Mouse (Mus musculus) cerebellum, postnatal 4 days (tissue): ENCODE results near the gene Rab3ip.

Experiments used
- DNase-seq, 2 experiments: peaks; one replicate each; pipeline ENCODE4 v3.0.0; 2022; ENCODE audit warnings: low spot score in 2 of 2, mixed read lengths in 1 of 2

Rab3ip gene

DNA sequence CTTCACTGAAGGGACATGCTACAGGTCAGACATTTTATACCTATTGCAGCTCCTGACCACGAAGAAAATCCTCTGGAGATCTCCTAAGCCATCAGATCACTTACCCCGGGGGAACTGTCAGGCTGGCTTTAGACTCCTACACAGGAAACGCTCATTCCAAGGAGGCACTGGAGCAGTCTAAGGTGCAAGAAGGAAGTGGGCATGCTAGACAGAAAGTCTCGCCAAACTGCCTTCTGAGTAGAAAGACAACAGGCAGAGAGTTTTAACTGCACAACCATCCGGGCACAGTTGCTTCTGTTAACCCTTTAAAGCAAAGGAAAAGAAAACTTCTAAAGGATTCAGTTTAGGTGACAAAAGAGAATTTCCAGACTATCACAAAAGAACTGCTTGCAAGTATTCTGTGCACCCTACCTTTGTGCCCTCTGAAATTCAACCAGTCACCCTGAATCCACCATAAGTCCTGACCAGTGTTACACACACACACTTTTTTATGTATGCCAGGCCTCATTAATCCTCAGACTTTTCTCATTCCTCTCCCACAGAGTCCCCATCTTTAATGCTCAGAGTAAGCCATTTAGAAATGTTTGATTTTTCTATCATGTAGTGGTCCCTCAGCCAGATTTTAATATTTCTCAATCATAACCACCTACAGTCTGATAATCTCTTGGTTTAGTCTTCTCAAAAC is 7.4 kb upstream of the Rab3ip start:
- DNase-seq, result no peak

DNA sequence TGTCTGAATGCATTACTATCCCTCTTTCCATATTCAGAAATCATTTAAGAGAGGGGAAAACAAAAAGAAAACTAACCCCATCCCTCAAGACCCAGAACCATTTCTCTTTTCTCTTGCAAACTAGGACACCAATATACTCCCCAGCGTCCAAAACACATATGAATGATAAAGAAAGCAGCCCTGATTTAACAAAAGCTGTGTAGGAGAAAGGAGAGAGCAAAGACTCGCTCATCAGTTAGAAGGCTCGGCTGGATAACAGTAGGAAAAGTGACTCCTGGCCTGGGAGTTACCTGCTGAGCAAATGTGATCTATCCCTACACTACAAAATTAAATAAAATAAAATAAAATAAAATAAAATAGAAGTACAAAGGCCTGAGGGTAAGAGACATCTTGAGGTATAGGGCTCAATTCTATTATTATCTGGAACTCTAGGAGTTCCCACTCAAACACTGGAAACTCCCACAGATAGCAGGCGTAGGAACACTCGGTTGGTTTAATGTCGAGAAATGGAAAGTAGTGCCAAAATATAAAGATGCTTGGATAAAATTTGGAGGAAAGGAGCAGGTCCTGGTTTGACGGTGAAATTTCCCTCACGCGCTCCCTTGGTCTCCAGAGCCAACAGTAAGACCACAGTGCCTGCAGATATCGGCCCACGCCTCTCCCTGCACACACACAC is 6.1 kb upstream of the Rab3ip start:
- DNase-seq, result no peak

DNA sequence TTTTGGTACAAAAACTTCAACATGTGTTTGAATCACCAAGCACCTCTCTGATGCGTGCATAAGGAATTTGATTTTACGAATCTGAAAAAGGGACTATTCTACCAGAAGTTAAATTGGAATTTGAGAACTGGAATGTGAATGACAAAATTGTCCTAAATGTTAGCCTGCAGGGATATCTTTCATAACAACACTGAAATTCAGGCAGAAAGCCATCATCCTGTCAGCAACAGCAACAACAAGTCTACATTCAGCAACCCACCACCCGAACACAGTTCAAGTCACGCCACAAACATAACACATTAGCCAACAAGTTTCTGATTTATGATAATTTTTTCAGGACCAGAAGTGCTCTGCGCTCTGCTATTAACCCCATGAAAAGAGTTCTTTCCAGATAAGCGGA is 4.6 kb upstream of the Rab3ip start:
- DNase-seq, result no peak

DNA sequence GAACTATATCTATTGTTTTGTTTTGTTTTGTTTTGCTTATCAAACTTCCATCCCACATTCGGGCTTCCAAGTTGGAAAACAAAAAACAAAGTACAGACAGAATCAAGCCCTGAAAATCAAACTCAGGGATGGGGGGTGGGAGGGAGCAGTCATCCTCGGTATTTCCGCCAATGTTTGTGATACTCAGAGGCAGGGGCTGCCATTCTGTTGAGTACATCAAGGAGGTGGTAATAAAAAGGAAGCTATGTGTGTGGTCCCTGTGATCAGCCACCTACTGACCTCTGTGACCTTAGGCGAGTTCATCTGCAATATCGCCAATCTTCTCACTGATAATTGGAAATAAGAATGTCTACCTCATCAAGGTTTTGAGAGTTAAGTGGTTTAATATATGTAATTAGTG is 317 bp upstream of the Rab3ip start:
- no peak for DNase-seq

DNA sequence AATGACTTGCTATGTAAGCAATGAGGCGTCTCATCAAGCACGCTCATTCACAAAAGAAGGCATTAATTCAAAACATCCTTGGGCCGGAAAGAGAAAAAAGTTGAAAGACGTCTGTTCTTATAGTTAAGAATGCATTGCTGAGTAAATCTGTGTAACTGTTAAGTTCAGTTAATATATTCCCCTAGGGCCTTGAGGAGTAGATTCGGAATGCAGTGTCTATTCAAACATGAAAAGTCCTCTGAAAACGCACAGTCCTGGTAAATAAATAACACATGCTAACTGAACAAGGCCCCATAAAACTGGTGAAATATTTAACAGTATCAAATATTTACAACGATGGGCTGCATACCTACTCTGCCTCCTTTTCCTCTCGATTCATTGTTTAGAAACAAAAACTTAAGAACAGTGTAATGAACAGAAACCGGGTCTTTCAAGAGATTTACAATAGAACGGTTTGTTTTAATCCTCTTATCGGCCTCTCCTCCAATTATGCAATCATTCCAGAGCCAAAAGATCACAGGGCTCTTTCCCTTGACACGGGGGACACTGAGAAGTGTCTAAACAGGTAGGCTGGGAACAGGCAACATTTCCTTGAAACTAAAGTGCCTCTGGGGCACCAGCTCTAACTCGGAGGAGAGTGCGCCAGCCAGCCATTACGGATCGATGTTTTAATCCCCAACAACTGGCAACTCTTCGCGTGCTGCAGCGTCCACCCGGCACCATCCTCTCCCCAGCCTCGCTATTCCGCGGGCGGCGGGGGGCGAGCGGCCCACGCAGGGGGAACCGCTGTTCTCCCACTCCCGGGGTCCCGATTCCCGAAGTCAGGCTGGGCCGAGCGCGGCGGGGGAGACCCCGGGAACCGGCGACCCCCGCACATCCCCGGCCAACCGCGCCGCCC is 1.2 kb downstream of the Rab3ip start:
- peak in 1 of 2 experiments; percentile 35 for DNase-seq

DNA sequence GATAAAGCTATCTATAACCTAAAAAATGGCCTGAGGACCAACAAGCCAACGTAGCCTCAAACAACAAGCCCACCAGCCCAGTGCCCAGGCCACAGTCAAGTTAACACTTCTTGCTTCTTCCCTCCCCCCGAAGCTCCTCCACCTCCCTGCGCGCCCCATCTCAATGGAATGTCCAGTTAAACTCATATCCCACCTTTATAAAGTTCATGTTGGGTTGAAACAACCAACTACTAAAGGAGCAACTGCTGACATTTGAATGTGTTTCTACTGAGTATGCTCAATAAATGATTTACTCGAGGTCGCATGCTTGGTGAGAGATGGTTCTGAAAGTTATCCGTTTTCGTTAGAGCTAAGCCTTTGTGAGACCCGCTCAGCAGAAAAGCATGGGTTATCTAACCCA is 2.2 kb downstream of the Rab3ip start:
- no peak for DNase-seq

DNA sequence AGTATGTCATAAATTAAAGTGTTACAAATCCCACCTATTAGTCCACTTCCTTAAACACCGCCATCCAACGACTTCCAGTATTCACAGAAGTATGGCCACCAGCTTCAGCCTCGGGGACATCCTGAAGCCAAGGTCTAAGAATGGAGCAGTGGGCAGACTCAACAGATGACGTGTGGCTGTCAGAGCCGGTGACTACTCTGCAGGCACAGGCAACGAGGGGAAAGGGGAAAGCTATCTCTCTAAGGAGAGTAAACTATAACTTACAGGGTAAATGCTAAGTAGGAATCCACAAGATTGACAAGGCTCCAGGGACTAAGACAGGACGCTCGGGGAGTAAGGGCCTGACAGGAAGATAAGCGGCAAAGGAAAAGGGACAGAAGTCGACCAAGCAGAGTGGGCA is 5.6 kb downstream of the Rab3ip start:
- DNase-seq, result no peak

DNA sequence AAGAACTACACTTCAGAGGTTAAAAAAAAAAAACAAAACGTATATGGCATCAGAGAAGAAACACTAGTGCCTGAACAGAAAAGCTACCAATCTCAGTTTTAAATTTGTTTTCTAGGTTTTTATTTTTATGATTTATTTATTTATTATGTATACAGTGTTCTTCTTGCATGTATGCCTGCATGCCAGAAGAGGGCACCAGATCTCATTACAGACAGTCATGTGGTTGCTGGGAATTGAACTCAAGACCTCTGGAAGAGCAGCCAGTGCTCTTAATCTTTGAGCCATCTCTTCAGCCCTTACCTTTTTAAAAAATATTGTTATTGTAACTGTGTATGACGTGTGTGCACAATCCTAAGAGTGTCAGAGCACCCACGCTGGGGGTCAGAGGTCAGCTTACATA is 6.4 kb downstream of the Rab3ip start:
- DNase-seq, result no peak

DNA sequence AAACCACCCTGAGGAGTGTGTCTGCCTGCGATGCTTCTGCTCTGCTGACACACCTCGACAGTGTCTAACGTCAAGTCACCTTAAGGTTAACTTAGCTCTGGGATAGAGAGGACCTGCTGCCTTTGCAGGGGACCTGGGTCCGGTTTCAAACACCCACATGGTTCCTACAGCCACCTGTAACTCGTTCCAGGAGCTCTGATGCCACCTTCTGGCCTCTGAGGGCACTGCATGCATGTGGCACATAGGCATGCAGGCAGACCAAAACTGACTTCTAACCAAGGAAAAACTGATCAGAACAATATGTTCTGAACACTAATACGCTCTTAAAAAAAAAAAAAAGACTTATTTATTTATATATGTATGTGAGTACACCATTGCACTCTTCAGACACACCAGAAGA is 7.5 kb downstream of the Rab3ip start:
- peak in 1 of 2 experiments; percentile 20 for DNase-seq

DNA sequence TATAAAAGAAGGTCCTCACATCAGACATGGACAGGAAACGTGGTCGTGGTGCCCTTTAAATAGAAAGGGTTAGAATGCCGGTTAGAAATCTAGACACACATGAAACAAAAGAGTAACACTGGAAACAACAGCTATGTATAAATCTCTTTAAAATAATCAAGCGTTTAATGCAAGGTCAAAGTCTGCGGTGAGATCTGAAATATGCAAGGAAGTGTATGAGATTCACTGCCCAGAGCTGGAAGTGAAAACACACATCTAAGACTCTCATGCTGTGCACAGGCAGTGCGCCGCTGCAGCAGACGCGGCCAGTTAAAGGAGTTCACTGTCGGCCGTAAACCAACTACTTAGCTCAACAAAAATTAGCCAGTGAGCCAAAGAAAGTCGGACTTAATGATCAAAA is 15.5 kb downstream of the Rab3ip start:
- DNase-seq, result no peak

DNA sequence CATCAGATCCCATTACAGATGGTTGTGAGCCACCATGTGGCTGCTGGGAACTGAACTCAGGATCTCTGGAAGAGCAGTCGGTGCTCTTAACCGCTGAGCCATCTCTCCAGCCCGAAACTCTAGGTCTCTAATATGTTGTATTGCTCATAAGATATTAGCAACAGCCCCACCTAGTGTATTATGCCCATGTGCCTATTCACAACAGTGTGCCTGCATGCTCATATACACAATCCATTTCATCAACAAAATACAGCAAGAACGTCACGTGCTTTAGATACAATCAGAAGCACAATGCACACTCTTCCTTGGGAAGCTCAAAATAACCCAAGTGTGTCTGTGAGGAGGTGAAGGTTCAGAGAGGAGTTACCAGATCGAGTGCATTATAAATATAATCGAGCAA is 16.8 kb downstream of the Rab3ip start:
- DNase-seq, result no peak

DNA sequence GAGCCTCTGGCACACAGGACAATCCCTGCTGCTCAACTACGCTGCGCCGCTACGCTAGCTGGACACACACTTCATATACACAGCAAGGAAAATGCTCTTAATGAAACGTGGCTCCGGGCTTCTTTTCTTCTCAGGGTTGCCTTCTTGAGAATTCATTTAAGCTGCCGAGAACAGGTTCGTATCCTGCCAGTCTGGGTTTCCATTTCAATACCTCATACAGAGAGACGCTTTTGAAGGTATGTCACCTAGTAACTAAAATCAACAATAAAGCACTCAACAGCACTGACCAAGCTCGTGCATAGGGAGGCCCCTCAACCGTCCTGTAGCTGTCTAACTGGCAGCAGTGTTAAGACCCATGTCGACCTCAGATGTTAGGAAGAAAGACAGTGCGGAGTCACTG is 18.2 kb downstream of the Rab3ip start:
- no peak for DNase-seq

DNA sequence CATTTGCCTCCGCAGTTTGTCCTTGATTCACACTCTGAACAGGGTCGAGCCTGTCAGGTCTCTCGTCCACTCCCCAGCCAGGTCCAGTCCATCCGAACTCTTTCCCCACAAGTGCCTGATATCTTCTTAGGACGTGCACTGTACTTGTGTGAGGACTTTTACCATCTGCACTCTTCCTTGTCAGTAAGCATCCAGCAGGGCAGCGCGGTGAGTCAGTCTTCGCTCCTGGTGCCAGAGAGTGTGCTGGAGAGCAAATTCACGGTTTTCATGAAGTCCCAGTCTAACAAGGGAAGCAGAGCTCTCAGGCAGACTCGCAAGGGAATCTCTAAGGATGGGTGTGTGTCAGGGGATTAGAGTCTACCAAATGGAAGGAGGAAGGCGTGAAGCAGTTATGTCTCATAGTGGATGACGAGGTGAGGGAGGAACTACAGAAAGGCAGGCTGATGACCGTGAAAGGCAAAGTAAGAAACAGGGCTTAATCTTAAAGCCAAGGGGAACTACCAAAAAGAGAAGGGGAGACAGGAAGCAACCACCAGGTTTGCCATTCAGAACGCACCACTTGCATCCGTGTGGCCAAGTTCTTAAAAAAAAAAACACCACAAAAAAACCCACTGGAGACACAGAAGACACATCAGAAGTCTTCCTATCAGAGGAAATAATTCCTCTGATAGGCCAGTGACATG is 18.9 kb downstream of the Rab3ip start:
- DNase-seq, result no peak

DNA sequence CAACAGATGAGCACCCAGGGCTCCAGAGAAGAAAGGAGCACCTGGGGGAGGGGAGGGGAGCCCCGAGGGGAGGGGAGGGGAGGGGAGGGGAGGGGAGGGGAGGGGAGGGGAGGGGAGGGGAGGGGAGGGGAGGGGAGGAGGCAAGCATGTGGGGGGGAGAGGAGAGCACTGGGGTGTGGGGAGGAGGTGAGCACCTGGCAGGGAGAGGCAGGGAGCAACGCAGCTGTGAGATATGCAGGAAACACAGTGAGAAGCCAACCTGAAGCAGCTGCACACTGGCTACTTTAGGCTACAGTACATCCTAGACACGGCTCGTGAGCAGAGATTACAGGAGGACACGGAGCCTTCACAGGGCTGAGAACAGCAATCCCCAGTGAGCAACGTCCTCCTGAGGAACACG is 19.6 kb downstream of the Rab3ip start:
- DNase-seq, result no peak

DNA sequence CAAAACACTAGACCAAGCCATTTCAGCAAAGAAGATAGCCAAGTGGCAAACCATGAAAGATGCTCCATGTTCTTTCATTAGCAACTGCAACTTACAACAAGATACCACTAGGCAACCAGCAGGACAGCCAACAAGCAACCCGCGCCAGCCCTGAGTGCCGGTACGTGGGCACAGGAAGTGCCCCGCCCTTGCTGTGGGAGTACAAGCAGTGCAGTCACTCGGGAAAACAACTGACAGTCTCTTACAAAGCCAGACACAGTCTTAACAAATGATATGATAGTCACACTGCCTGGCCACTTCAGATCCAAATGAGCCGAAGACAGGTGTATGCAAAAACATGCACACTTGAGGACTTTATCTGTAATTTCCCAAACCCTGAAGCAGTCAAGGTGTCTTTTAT is 20.1 kb downstream of the Rab3ip start:
- DNase-seq, result no peak

DNA sequence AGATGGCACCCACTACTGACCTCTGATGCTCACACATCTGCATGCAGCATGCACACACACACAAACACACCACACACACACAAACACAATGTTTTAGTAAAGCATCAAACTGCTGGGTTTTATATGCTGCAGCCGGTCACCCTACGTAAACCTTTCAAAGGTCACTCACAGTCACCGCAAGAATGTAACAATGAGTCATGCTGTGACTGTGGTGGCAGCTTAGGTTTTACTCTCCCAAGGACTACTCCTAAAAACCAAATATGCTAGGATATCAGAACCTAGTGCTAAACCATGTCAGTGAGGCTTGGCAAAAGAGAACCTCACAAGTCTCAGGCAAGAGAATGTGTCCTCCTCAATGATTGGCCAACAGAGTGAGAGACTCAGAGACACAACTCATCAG is 21.7 kb downstream of the Rab3ip start:
- no peak for DNase-seq

DNA sequence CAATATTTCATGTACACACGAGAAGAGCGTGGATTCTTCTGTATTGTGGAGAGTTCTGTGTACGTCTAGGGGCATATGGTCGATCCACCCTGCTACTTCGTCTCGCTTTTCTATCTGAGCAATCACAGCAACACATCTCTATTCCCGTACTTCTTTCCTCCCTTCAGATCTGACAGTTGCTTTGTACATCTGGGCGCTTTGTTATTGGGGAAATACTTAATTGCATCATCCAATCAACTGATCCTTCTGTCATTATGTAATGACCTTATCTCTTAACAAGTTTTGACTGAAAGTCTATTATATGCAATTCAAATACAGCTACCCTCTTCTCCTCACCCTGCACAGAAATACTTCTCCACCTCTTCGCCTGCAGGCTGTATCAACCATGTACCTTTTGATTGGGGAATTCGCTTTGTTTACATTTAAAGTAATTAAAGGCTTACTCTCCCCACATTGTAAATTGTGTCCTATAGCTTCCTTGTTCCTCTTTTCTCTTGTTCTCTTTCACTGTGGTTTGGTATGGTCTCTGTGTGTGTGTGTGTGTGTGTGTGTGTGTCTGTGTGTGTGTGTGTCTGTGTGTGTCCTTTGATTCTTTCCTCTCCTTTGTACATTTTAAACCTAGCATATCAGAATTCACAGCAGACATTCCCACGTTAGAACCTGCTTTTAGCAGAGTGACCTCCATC is 24.0 kb downstream of the Rab3ip start:
- DNase-seq, result no peak

DNA sequence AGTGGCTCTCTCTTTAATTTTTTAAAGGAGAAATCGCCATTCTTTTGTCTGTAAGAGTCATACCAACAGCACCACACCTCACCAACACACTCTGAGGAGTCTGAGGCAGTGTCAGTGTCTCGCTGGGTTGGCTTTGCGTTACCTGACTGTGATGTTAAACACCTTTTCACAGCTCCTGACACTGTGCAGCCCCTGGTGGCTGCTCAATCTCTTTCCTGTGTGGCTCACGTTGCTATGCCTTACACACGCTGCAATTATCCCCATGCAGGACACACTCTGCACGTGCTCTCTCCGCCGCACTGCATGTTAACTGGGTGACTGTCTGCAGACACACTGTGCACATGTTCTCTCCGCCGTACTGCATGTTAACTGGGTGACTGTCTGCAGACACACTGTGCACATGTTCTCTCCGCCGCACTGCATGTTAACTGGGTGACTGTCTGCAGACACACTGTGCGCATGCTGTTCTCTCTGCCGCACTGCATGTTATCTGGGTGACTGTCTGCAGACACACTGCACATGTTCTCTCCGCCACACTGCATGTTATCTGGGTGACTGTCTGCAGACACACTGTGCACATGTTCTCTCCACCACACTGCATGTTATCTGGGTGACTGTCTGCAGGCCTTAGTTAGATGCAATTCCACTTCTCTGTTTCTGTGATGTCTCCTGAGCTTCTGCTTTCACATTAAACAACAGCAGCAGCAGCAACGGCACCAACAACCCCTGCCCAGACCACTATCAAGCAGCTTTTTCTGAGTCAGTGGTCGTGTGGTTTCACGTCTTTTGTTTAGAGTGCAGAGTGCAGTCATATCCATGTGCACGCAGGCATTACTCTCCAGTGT is 26.7 kb downstream of the Rab3ip start:
- no peak for DNase-seq

DNA sequence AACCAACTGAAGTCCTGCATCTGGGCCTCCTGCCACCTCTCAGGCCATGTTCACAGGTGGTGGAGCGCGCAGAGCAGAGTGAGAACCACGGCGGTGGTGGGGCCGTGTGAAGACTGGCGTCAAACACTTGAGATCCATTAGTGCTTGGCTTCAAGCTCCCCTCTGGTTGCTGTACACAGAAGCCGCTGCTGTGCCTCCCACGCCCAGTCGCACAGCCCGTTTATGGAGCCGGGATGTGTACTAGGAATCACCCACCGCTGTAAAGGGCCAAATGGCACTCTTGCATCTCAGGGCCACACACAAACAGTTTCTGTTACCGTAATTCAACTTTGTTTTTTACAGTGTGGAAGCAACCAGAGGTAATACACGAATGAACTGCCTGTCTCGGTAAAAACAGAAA is 28.4 kb downstream of the Rab3ip start:
- DNase-seq, result no peak

DNA sequence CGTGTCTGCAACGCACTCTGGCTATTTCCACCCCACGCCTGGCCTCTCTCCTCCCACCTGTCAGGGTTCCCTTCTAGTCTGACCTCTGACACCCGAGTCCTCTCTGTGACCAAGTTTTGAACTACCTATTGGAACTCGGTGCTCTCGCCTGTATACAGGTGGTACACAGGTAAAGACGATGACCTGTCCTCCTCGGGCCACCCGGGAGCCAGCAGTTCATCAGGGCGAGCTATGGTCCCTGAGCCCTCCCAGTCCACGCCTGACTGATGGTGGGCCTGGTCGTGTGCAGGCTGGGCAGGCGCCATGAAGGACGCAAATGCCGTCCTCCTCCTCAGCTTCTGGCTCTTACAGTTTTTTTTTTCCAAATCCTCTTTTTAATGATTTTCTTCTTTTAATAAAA is 29.2 kb downstream of the Rab3ip start:
- no peak for DNase-seq

DNA sequence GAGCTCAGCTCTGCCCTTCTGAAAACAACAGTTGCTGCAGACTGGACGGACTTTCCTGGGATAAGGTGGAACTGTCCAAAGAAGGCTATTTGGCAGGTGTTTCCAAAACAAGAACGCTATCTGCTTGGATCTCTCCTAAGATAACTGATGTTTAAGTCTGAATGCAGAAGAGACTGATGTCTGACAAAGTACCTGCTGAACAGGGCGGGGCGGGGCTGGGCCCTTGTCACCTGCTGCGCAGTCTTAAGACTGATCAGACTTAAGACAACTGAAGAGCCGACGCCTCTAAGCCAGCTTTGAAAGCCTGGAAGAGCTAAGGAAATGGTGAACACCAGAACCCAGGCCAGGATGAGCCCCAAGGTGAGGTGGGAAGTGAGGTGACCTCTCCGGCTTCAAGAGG is 29.9 kb downstream of the Rab3ip start:
- no peak for DNase-seq
